Mouse (Mus musculus) pancreas, adult 10 weeks (tissue): ENCODE measurements around the gene Safb2. TPM values are rescaled to one million over a fixed set of nuclear protein-coding genes. Genes with fewer than 3 reads are reported as not detected.

Experiments
- polyA plus RNA-seq: library from polyadenylated mRNA; stranded (reverse); fragments of 350-450 nt; fragmentation: Illumina TruSeq; extraction: RNeasy Lipid Tissue Mini Kit (QIAGEN cat#74804); gene quantifications from one replicate; pipeline ENCODE4 v1.2.3, GENCODE M21; 2015; ENCODE audit warnings: low read depth, low replicate concordance; ENCODE audit not compliant: insufficient read depth

Gene Safb2
- polyA plus RNA-seq = 77.0 TPM

DNA sequence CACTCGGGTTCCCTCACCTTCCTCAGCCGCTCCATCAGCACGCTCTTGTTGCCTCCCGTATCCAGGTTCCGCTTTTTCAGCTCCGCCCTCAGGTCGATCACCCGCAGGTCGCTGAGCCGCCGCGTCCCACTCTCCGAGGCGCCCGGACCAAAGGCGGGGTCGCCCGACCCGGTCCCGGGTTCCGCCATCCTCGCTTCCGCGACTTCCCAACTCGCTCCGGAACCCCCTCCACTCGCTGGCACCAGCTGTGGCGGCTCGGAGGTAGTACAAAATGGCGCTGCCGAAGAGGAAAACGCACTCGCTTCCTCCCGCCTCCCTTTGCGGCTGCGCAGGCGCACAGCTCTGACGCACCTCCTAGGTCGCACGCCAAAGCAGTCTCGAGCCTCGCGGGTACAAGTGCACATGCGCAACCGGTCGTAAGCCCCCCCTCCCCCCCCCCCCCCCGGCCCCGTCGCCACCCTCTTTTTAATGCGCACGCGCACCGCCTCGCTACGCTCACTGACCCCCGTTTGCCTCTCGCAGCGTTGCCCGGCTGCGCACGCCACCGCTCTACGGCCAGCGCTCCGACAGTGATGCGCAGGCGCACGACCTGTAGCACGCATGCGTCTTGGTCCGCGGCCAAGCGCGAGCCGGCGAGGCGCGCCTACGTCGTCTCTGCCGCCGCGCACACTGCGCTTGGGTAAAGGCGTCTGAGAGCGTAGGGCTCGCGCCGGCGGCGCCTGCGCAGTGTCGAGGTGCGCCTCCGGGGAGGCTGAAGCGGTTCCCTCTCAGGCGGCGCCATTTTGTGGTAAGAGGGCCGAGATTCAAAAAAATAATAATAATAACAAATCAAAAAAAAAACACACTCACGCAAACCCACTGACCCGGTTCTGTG lies at the start of gene Safb2, which contains the start of gene Safb:
TSS of gene Safb2 (minus strand) at position 329 of the 874 bp plus-strand sequence.
TSS of gene Safb (plus strand) at position 569 of the 874 bp plus-strand sequence.

DNA sequence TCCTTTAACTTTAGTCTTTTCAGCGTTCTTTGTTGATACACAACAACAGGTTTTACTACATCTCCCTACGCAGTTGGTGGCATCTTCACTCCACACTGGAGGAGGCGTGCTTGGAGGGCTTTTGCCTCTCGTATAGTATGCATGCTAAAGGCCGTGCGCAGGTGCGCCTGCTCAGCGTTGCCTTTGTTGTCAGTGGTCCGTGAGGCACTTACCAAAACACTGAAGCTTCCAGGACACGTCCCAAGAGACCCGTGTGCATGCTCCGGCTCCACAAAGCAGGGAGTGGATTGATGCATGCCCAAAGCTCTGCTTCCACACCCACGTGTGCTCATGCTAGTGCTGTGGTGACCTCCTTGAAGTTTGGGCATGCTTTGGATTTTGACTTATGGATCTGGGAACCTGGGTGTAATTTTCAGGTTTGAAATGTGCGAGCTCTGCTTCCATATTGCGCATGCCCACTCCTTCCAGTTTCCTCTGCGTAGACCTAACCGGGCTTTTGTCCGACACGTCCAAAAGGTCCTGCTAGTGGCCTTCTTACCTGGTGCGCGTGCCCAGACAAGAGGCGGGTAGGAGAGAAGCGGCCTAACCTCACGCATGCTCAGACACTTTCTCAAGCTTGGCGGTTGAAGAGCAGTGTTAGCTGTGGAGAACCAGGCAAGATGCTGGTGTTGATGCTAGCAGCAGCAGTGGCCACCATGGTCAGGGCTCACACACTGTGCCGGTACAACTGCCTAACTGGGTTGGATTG lies 43.3 kb upstream of the Safb2 start, which contains the start of gene Catsperd:
TSS of gene Catsperd (plus strand) at position 614 of the 748 bp plus-strand sequence.

DNA sequence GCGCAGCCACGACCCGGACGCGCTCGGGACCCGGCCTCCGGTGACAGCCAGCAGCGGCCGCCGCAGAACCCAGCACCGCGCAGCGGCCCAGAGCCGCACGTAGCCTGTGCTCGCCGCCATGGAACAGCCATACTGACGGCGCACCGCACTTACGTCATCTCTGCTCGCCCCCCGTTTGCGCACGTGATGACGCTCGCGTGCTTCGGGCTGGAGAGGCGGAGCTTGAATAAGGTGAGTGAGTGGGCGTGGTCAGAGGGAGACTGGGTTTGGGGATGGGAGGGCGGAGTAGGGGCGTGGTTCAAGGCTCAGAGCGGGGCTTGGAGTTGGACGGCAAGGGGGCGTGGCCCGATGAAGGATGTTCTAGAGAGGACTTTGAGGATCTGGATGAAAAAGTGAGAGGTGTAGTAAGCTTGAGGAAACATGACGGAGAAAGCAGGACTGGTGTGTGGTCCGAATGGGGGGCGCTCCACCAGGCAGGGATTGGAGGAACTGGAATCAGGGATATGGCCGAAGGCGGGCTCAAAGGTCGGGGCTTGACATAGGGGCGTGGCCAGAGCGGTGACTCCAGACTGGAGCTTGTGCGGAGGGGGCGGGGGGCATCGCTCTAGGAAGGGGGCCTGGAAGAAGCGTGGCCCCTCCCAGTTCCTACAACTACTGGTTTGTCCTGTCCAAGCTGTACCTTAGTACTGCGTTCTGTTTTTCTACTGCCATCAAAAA lies 42.5 kb upstream of the Safb2 start, which contains the start of gene Lonp1:
TSS of gene Lonp1 (minus strand) at position 134 of the 717 bp plus-strand sequence.

DNA sequence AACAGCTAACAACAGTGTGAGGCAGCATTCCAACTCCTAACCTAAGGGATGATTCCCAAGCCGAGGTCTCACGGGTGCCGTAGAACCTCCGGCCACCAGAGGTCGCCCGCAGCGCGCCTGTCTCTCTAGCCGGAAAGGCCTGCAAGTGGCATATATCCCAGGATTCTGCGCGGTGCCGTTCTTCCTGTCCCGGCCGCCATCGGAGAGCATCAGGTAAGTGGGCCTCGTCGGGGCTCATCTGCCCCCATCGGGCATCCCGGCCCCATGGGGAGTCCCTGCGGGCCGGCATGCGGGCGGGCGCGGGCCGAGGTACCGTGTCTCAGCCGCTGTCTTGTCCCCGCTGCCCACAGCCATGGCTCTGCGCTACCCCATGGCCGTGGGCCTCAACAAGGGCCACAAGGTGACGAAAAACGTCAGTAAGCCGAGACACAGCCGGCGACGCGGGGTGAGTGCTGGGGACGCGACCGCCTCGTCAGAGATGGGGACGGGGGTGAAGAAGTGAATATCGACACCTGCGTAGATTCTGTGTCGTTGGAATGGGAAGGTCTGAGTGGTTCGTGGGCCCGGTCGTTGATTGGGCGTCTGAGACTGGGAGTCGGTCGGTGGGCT lies 29.0 kb upstream of the Safb2 start, which contains the start of gene Rpl36:
TSS of gene Rpl36 (plus strand) at position 181 of the 609 bp plus-strand sequence.

DNA sequence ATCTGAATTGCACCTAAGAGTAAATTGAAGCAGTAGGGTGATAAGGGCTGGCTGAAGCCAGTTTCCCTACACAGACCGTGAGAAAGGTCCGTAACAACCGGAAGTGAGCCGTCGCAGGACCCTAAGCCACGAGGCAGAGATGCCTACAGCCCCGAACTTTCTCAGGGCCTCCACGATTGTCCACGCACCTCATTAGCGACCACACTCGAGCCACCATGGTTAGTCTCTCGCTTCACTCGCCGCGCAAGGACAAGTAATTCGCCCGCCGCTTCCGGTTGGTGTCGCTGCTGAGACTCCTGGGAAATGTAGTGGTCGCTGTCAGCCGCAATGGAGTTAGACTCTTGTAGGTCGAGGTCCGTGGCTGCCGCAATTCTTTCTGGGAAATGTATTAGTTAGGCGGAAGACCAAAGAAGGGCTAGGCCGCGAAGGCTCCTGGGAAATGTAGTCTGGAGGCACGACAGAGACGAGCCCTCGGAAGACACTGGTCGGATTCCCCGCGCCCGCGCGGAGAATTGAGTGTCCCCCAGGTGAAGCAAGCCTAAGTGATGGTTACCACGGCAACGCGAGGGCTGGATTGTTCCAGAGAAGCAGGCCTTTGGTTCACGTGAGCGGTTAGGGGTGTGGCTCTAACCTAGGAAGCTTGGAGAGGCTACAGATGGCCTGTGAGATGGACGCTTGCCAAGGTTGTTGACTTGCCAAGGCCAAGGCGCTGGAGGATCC lies 25.2 kb upstream of the Safb2 start, which contains the start of gene 2410015M20Rik:
TSS of gene 2410015M20Rik (minus strand) at position 320 of the 720 bp plus-strand sequence.

DNA sequence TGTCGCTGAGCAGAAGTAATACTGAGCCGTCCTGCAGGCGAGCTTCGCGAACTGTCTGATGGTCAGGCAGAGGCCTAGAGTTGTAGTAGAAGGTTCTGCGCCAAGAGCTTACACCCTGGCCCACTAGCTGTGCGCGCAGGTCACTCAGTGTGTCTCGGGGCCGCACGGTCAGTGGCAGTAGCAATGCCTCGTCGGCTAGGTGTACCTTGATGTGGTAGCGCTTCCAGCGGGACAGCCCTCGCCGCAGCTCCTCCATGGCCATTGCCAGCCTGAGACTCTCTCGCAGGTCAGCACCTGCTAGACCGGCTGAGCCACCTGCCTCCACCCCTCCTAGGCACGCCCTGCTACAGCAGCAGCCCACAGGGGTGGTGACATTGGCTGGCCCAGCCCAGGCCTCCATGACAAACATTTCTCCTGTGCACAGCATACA lies 30.2 kb downstream of the Safb2 start, which contains the start of gene Gm20219:
TSS of gene Gm20219 (minus strand) at position 266 of the 430 bp plus-strand sequence.

DNA sequence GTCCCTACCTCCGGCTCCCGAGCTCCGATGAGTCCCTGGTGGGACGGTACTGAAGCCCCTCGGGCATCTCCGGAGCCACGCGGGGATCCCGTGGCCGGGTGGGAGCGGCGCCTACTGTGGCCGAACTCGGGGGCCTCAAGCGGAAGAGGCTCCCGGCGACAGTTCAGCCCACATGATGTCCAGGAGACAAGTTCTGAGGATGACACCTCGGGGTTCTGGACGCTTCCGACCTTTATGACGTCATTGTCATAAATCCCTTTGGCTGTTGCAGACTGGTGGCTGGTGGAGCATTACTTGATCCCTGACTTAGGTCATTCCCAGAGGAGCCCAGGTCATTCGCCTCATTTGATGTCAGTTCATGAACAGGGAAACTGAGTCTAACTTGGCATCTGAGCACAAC lies 72.1 kb downstream of the Safb2 start, which contains the start of gene Znrf4:
TSS of gene Znrf4 (minus strand) at position 122 of the 400 bp plus-strand sequence.

Other genes with a start within 250 kb of the Safb2 start
- gene Ptprs, start 108.1 kb downstream of the Safb2 start, polyA plus RNA-seq = 11.7 TPM
- gene Znrf4, start 72.2 kb downstream of the Safb2 start, polyA plus RNA-seq = not detected
- 1.6 TPM for gene Gm20219, start 30.2 kb downstream of the Safb2 start, polyA plus RNA-seq
- 55.8 TPM for gene Safb, start 240 bp upstream of the Safb2 start, polyA plus RNA-seq
- gene 2410015M20Rik, start 25.2 kb upstream of the Safb2 start, polyA plus RNA-seq = 41.6 TPM
- 608 TPM for gene Rpl36, start 28.8 kb upstream of the Safb2 start, polyA plus RNA-seq
- gene Lonp1, start 42.3 kb upstream of the Safb2 start, polyA plus RNA-seq = 10.3 TPM
- 1.2 TPM for gene Catsperd, start 43.6 kb upstream of the Safb2 start, polyA plus RNA-seq
- gene Ranbp3, start 88.7 kb upstream of the Safb2 start, polyA plus RNA-seq = 21.7 TPM
- gene Ndufa11, start 133.2 kb upstream of the Safb2 start, polyA plus RNA-seq = 59.4 TPM
- gene Vmac, start 133.4 kb upstream of the Safb2 start, polyA plus RNA-seq = 9.3 TPM
- 3.2 TPM for gene Nrtn, start 172.9 kb upstream of the Safb2 start, polyA plus RNA-seq
- gene Dus3l, start 180.2 kb upstream of the Safb2 start, polyA plus RNA-seq = 13.9 TPM
- not detected for gene Prr22, start 185.7 kb upstream of the Safb2 start, polyA plus RNA-seq
- 2.0 TPM for gene Rfx2, start 246.4 kb upstream of the Safb2 start, polyA plus RNA-seq